ENCODE assay signal across 7 mouse cellular contexts in the genomic region with DNA sequence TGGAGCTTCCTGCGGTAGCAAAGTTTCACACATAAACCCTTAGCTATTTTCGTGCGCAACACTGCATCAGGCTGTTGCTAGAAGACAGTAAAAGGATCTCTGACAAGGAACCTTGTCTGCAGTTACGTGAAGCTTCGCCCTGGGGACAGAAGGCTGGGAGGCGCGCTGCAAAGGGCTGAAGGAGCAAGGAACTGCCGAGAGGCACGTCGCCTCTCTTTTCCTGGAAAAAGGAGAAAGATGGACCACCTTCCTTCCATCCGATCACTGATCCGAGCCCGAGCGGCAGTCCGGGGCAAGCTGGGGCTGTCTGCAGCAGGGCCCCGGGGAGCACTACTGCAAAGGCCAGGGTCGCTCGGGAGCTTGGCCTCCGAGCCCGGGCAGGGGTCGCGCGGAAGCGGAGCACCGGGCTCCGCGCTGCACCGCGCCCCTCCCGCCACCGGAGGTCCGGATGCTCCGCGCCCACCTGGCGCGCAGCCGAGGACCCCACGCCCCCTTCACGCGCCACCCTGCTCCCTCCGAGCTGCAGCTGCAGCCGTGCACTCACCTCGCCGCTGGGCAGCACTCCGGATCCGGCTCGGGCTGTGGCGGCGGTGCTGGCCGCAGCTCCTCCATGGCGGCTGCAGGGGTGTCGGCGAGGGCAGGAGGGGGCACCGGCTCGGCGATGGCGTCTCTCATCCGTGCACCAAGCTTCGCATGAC. TPM values are rescaled to one million over a fixed set of nuclear protein-coding genes. Genes with fewer than 3 reads are reported as not detected.
DNase-seq lines count a peak whose midpoint lies in the region; ATAC-seq lines count a peak whose summit lies in the region.

No protein-coding gene starts in this region.

- peak; percentile 85 for ATAC-seq in lung, embryonic 15.5 days (ENCODE audit: borderline replicate concordance, extremely low read depth, low FRiP score, low TSS enrichment)
- peak; percentile 52 for ATAC-seq in activated CD4-positive, CD25-positive, alpha-beta regulatory T cell, adult 4 months
- peak; percentile 83 for ATAC-seq in forebrain, embryonic 11.5 days (replicated peaks; ENCODE audit: low FRiP score)
- ATAC-seq in limb, embryonic 15.5 days (ENCODE audit: insufficient number of reproducible peaks, low FRiP score, low TSS enrichment, low read depth): peak; percentile 76
- ATAC-seq in neural tube, embryonic 14.5 days (ENCODE audit: low read depth): peak; percentile 85

- peak overlapping the region; percentile 79 for H3K4me2 ChIP-seq in lung, embryonic 15.5 days
- peak overlapping the region; percentile 83 for H3K4me2 ChIP-seq in forebrain, embryonic 11.5 days (ENCODE audit: low read depth, low read length, severe bottlenecking)
- H3K4me2 ChIP-seq in limb, embryonic 15.5 days: peak overlapping the region; percentile 58
- H3K4me2 ChIP-seq in neural tube, embryonic 14.5 days (ENCODE audit: low read depth, low read length): peak overlapping the region; percentile 76

- H3K27me3 ChIP-seq in lung, embryonic 15.5 days: no peaks in the 10 kb centered on the region
- H3K27me3 ChIP-seq in forebrain, embryonic 11.5 days (ENCODE audit: control insufficient read depth, insufficient read depth, low read length): no peaks in the 10 kb centered on the region
- H3K27me3 ChIP-seq in limb, embryonic 15.5 days: no peaks in the 10 kb centered on the region
- H3K27me3 ChIP-seq in neural tube, embryonic 14.5 days (ENCODE audit: control insufficient read depth, insufficient read depth, low read length): no peaks in the 10 kb centered on the region

- H3K4me3 ChIP-seq in lung, embryonic 15.5 days: peak overlapping the region; percentile 99
- peak overlapping the region; percentile 78 for H3K4me3 ChIP-seq in forebrain, embryonic 11.5 days (ENCODE audit: low read depth, low read length)
- H3K4me3 ChIP-seq in limb, embryonic 15.5 days: peak overlapping the region; percentile 99
- peak overlapping the region; percentile 67 for H3K4me3 ChIP-seq in neural tube, embryonic 14.5 days (ENCODE audit: low read depth, low read length)

- peak overlapping the region; percentile 93 for H3K9ac ChIP-seq in lung, embryonic 15.5 days
- peak overlapping the region; percentile 91 for H3K9ac ChIP-seq in forebrain, embryonic 11.5 days (ENCODE audit: low read length)
- peak overlapping the region; percentile 95 for H3K9ac ChIP-seq in limb, embryonic 15.5 days
- H3K9ac ChIP-seq in neural tube, embryonic 14.5 days (replicated peaks; ENCODE audit: low read depth, low read length): peak overlapping the region; percentile 87

- peak overlapping the region; percentile 96 for H3K27ac ChIP-seq in lung, embryonic 15.5 days
- H3K27ac ChIP-seq in forebrain, embryonic 11.5 days (ENCODE audit: low read depth, low read length): peak overlapping the region; percentile 95
- peak overlapping the region; percentile 96 for H3K27ac ChIP-seq in limb, embryonic 15.5 days
- H3K27ac ChIP-seq in neural tube, embryonic 14.5 days (ENCODE audit: low read depth, low read length): peak overlapping the region; percentile 93

- WGBS in lung, embryonic 15.5 days: under 1% methylated on average over 58 of the region's 59 CpGs
- WGBS in forebrain, embryonic 11.5 days: under 1% methylated on average over 59 of the region's 59 CpGs
- WGBS in limb, embryonic 15.5 days: under 1% methylated on average over 47 of the region's 59 CpGs
- under 1% methylated on average over 59 of the region's 59 CpGs for WGBS in neural tube, embryonic 14.5 days

- H3K36me3 ChIP-seq in lung, embryonic 15.5 days: no peaks in the 10 kb centered on the region
- H3K36me3 ChIP-seq in forebrain, embryonic 11.5 days (ENCODE audit: control insufficient read depth, insufficient read depth, low read length): no peaks in the 10 kb centered on the region
- H3K36me3 ChIP-seq in limb, embryonic 15.5 days: no peaks in the 10 kb centered on the region
- H3K36me3 ChIP-seq in neural tube, embryonic 14.5 days (ENCODE audit: control insufficient read depth, insufficient read depth, low read length): no peaks in the 10 kb centered on the region

- no peak for DNase-seq in lung, adult 18-20 months
- no peak for DNase-seq in forebrain, embryonic 11.5 days (ENCODE audit: low spot score)
- DNase-seq in layer of hippocampus, adult 9-10 months (ENCODE audit: low spot score): no peak

- H3K9me3 ChIP-seq in lung, embryonic 15.5 days: no peaks in the 10 kb centered on the region
- H3K9me3 ChIP-seq in forebrain, embryonic 11.5 days (ENCODE audit: control insufficient read depth, low read length): no peaks in the 10 kb centered on the region
- H3K9me3 ChIP-seq in limb, embryonic 15.5 days: no peaks in the 10 kb centered on the region
- H3K9me3 ChIP-seq in neural tube, embryonic 14.5 days (ENCODE audit: control insufficient read depth, low read length): no peaks in the 10 kb centered on the region

- H3K4me1 ChIP-seq in lung, embryonic 15.5 days: peaks cover 16% of the 10 kb centered on the region; the same call in 1 of the 2 replicates
- H3K4me1 ChIP-seq in forebrain, embryonic 11.5 days (replicated peaks; ENCODE audit: control insufficient read depth, insufficient read depth, low read length): peaks cover 10% of the 10 kb centered on the region; the same call in 1 of the 2 replicates
- peaks cover 20% of the 10 kb centered on the region for H3K4me1 ChIP-seq in limb, embryonic 15.5 days
- peaks cover 15% of the 10 kb centered on the region for H3K4me1 ChIP-seq in neural tube, embryonic 14.5 days (ENCODE audit: control insufficient read depth, insufficient read depth, low read length)

RNA-seq across cellular contexts. Expression of a gene that starts 0.5 kb away (rescaled TPM):
- 44.3 and 46.1 TPM in 2 replicates for polyA plus RNA-seq in lung, embryonic 15.5 days (2015; fragmentation: Nextera tagmentation; extraction: Ambion mirVana)
- 10 to 100 TPM; 10.0 to 11.9 TPM for polyA plus RNA-seq in activated CD4-positive, CD25-positive, alpha-beta regulatory T cell, adult 4 months (2017; shearing (Covaris generic))
- 49.5 and 59.4 TPM in 2 replicates for polyA plus RNA-seq in forebrain, embryonic 11.5 days (2014; fragmentation: Nextera tagmentation; extraction: Ambion mirVana)
- 38.8 and 41.6 TPM in 2 replicates for polyA plus RNA-seq in limb, embryonic 15.5 days (2015; fragmentation: Nextera tagmentation; extraction: Ambion mirVana)
- 37.1 and 39.8 TPM in 2 replicates for polyA plus RNA-seq in neural tube, embryonic 14.5 days (2014; fragmentation: Nextera tagmentation; extraction: Ambion mirVana)
